Mouse (Mus musculus): ENCODE results near the gene Frmd4a.

Frmd4a gene

GRCm38 (mm10) chr2:4476608-4477007 lies 459.1 kb downstream of the Frmd4a start:
- intact Hi-C loops (cut with DNase I) = no loop called here

GRCm38 (mm10) chr2:4477311-4477710 lies 459.8 kb downstream of the Frmd4a start:
- intact Hi-C loops (cut with DNase I) = no loop called here

- intact Hi-C loops (cut with DNase I) = no loop called here
Observed at GRCm38 (mm10) chr2:4480180-4480579, 462.7 kb downstream of the Frmd4a start.

- intact Hi-C loops (cut with DNase I) = no loop called here
Observed at GRCm38 (mm10) chr2:4481154-4481553, 463.6 kb downstream of the Frmd4a start.

- intact Hi-C loops (cut with DNase I) = no loop called here
Observed at GRCm38 (mm10) chr2:4486185-4486584, 468.7 kb downstream of the Frmd4a start.

GRCm38 (mm10) chr2:4487280-4487679 lies 469.8 kb downstream of the Frmd4a start:
- intact Hi-C loops (cut with DNase I) = no loop called here

GRCm38 (mm10) chr2:4490845-4491244 lies 473.3 kb downstream of the Frmd4a start:
- intact Hi-C loops (cut with DNase I) = loop anchor here (5.0 kb wide), 1 partner anchor 674 kb away; no protein-coding TSS in a partner anchor

GRCm38 (mm10) chr2:4492485-4493481 lies 475.3 kb downstream of the Frmd4a start:
- intact Hi-C loops (cut with DNase I) = loop anchor here (1.0 to 5.0 kb wide), 3 partner anchors 176 to 675 kb away; no protein-coding TSS in a partner anchor

GRCm38 (mm10) chr2:4494478-4494877 lies 477.0 kb downstream of the Frmd4a start:
- intact Hi-C loops (cut with DNase I) = loop anchor here (5.0 kb wide), 1 partner anchor 677 kb away; no protein-coding TSS in a partner anchor

GRCm38 (mm10) chr2:4499257-4499656 lies 481.7 kb downstream of the Frmd4a start:
- intact Hi-C loops (cut with DNase I) = loop anchor here (1.0 to 5.0 kb wide), 3 partner anchors 102 to 365 kb away; partner anchors contain the start of gene Prpf18

DNA sequence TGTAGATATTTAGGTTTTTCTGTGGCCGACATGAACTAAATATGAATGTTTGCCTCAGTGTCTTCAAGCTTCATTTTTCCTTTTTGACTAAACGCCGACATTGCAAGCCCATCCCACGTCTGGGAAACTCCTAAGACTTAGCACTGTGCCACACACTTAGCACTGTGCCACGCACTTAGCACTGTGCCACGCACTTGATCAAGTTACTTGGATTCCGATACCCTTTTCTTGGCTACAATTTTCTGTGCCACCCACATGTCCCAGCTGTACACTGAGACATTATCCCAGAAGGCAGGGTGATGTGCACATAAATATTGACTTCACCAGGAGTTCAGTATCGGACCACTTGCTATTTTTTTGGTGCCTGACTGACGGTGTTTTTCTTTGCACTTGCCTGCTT lies 482.4 kb downstream of the Frmd4a start:
- intact Hi-C loops (cut with DNase I) = loop anchor here (1.0 to 5.0 kb wide), 3 partner anchors 101 to 364 kb away; partner anchors contain the start of gene Prpf18

DNA sequence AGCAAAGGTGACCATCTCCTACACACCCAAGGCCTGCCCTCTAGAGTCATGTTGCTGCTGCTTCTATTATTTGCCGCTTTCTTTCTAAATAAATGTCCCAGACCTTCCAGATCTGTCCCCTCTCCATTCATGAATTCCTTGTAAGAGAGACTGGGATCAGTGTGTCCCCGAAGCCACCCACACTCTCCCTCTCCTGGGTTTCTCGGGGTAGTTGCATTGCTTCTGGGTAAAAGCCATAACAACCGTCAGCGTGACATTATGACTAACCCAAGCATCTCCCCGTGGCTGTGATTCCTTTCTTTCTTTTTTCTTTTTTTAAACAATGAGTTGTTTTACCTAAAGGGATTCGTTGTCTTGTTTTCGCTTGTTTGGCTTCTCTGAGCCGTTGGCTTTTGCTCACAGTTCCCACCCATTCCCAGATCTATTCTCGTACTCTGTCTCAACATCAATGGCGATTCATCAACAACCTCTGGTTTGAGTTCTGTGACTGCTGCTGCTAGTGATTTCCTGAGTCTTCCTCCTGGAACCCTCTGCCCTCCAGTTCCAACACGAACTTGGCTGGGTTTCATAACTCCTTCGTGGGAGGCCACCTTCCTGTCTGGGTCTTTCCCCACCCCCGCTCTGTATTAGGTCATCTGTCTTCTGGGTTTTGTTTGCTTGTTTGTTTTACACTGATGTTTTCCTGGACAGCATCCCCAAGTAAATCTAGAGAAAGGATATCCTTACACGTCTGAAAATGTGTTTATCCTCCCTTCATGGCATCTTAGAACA lies 483.9 kb downstream of the Frmd4a start:
- intact Hi-C loops (cut with DNase I) = no loop called here

GRCm38 (mm10) chr2:4504413-4504812 lies 486.9 kb downstream of the Frmd4a start:
- intact Hi-C loops (cut with DNase I) = no loop called here

DNA sequence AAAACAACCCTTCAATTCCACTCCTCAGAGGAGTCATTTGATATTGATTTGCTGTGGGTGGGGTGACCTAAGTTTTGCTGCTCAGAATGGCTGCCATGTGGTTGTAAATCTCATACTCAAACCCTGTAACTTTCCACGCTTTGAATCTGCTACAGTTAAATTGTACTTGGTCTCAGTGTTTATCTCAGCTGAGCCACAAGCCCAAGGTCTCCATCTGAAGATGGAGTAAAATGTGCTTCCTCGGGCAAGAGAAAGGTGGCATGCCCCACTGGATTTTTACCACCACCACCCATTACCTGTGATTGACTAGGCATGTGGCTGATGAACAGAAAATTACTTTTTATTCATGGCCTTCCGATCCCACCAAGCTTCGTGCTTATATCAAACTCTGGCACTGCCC lies 488.2 kb downstream of the Frmd4a start:
- intact Hi-C loops (cut with DNase I) = no loop called here

- intact Hi-C loops (cut with DNase I) = no loop called here
Observed at GRCm38 (mm10) chr2:4506659-4507058, 489.1 kb downstream of the Frmd4a start.

- intact Hi-C loops (cut with DNase I) = no loop called here
Observed at GRCm38 (mm10) chr2:4507887-4508615, 490.5 kb downstream of the Frmd4a start.

GRCm38 (mm10) chr2:4508959-4509615 lies 491.6 kb downstream of the Frmd4a start:
- intact Hi-C loops (cut with DNase I) = no loop called here

DNA sequence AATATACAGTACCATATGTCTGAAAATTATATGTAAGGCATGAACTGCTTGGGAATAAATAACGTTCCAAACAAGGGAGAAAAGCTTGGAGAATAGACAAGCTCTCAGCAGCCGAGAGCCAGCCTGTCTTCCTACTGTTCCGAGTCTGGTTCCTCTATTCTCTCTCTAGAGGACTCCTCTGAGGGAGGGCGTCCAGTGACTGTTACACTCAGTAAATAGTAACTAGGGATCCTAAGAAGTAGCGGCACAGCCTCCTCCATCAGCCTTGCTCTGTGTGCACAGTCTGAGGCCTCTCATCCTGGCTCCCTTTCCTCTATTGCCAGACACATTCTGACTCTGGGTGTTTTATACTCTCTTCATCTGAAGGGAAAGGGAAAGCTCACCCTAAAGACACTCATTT lies 492.2 kb downstream of the Frmd4a start:
- intact Hi-C loops (cut with DNase I) = no loop called here

DNA sequence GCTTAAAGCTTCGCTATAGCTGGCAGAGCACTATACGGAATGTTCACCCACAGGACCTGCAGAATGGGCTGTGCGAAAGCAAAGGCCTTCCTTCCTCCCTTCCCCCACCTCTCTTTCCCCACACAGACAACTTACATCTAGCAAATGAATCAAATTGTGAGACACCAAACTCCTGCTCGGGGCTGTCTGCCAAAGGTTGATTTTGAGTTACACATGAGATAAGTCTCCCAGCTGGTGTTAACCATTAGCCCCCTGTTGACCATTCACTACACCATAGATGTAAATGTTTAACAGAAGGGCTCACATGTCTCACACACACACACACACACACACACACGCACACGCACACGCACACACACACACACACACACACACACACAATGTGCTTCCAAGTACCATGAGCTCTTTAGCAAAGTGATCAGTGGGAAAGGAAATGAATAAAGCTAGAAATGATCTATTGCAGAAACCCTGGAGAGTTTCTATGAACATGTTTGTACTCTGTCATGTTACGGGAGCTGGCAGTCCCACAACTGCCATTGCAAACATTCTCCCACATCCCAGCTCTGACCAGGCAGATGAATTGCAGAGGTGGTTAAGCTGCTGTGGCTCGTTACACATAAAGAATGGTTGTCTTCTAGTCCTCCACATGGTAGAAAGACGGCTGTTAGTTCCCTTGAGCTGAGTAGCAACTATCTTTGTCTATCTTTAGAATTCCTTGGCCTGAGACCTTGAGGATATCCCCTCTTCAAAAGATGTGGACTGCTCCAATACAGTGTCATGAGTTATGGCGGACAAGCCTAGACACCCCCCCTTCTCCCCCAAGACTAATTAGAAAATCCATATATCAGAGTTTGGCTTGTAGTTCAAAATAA lies 492.9 kb downstream of the Frmd4a start:
- intact Hi-C loops (cut with DNase I) = no loop called here

DNA sequence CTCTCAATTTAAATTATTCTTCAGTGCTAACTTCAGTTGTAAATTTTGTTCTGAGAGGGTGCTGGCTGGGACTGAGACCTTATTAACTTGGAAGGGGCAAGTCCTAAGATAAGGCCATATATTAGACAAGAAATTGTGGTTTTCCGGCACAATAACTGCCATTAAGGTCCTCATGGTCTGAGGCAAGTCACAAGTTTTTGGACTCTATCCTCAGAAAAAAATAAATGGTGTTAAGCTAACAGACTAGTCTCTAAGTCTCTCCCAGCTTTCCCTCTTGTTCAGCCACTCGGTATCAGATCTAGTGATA lies 493.5 kb downstream of the Frmd4a start:
- intact Hi-C loops (cut with DNase I) = no loop called here
